Mouse (Mus musculus) spleen, embryonic (tissue): ENCODE results near the gene Mecom.

Experiments used
- CTCF ChIA-PET: fragments of 350-600 bp; sonication (Branson Sonifier 250); formaldehyde crosslinking; loops from one replicate; lab custom pipeline; 2022; lab: Charles Lee

Mecom gene

DNA sequence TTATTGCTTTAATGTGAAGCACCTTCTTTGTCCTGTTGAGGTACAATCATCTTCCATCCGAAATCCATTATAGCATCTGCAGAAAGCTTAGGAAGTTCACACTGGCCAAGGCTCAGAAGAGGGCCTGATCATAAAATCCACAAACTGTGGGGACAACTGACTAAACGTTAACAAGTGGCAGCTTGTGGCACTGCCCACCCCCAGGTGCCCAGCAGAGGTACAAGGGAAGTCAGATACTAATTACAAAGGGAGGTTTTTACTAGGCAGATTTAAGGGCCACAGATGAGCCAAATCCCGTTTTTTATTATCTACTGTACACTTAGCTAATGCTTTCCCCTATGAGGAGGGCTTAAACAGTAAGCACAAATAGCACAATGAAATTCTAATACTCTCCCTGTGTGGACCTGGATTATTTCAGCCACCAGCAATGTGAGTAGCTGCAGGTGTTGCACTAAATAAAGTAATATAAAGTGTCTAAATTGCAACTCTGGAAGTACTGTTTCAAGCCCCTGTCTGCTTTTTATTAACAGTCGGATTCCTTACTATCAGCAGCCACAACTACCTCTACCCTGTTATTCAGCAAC, 443.2 kb downstream of the Mecom start:
- CTCF ChIA-PET, result no interaction called here

DNA sequence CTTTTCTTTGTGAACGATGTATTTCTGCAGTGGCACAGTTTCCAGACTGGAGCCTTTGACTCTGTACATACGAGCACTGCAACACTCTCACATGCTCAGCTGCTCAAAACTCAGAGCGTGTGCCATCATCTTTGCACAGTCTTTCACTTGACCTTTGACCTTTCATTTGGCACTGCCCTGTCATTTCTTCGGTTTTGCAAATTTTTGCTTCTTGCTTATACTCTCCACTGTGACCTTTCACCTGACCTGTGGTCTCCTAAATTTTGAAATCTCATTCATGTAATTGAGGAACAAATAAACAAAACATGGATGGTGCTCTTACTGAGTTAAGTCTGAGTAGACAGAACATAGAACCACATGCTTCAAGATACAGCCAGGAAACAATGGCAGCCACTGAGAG, 446.7 kb downstream of the Mecom start:
- CTCF ChIA-PET, result no interaction called here

DNA sequence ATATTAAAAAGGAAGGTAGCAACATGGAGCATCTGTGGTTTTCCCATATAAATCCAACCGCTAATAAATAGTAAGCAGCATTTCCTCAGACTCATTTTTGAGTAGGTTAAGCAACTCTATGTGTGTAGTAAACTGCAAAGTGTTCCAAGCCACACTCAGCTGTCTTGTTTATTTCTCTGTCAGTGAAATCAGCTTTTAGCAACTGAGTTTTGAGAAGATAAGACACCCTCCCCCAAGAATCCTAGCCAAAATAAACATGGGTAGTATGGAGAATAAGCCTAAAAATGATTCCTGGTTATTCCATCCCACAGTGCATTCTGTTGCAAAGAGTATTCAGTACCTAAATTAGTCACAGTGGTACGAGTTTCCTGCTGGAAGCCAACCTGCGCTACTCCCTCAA, 450.1 kb downstream of the Mecom start:
- CTCF ChIA-PET, result no interaction called here

DNA sequence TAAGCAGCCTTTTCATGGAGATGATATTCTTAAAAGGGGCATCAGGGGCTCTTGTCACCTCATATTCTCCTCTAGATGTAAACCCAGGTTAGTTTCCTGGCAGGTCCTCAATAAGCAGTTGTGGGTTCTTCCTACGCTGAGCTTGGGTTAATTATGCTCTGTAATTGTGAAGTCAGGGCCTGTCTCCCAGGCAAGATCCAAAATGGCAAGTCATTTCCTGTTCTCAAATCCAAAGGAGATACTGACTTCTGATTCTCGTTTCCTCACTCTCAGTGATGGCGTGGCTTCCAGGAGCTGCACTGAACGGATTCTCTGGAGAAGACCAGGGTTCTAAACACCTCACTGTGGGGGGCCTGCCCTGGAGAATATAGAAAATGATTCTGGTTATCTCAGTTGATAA, 450.7 kb downstream of the Mecom start:
- CTCF ChIA-PET, result no interaction called here

DNA sequence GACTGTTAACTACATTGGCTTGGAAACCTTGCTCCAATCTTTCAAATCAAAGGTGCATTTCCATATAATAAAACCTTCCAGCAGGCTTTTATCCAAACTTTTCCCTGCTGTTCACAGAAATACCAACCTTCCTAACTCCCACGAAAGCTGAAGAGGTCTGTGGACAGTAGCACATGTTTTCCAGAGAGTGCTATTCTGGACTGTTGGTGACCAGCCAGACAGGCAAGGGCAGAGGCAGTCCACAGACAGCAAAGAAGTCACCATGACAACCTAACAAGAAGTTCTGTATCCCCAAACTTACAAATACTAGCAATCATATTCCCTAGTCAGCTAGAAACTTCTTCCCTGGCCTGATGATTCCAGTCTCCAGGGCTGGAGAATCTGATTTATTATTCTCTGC, 454.8 kb downstream of the Mecom start:
- CTCF ChIA-PET, result no interaction called here

DNA sequence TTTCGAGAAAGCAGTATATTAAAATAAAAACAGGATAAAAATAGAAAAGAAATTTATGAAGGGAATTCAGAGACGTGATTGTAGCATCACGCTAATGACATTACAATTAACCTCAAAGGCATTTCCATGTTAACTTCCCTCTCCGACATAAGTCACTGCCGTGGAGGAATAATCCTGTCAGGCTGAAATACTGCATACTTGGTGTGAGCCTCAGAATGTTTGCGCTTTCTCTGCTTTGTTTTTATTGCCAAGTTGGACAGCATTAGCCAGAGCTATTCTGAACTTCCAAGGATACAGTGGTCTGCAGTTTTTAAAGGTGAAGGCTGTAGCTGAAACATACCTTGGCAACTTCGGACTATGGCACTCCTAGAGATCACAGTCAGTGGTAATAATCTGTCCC, 455.3 kb downstream of the Mecom start:
- CTCF ChIA-PET, result no interaction called here

DNA sequence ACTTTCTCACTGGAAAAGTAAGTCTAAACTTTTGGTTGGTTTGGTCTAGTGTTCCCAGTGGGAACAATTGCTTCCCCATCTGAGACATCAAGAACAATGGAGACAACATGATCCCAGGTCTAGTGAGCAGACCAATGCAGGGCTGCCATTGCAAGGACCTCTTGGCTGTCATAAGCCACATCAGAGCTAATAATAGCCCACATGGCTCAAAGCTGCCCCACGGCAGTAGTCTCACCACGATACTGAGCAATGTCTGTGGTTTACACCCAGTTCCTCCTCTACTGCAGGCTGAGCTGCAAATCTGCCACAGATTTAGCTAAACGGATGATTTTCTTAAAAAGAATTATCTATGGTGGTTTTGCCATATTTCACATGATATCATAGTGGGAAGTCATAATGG, 455.9 kb downstream of the Mecom start:
- CTCF ChIA-PET, result no interaction called here

DNA sequence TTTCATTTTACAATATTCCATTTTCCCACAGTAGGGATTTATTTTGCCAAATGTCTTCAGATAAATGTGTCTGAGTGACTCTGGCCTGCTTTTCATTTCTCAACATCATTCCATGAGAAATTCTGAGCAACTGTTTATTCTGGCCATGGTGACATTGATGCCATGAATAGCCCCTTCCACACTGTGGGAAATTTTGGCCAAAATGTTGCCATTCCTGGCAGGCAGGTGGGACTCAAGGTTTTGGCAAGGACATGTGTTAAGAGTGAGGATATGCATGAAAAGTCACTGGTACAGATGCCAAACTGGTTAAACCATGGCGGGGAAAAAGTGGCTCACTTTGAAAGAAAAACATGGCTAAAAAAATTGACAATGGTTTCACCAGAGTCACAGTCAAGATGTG, 456.4 kb downstream of the Mecom start:
- CTCF ChIA-PET, result no interaction called here

DNA sequence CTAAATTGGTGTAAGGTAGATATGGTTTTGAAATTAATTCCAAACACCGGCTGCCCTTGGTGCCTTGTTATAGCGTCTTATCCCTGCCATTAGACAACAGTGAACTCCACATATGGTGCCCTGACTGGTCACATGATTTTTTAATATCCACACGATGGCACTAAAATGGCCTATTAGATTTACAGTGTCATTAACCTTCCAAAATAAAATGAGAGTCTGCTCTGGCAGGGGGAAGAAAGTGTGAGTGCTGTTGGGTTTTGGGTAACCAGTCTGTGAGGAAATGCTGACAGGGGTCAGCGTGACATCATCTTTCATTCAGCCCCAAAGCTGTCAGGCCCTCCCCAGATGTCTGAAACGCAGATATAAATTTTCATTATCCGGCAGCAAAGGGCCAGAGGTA, 461.7 kb downstream of the Mecom start:
- CTCF ChIA-PET, result no interaction called here

DNA sequence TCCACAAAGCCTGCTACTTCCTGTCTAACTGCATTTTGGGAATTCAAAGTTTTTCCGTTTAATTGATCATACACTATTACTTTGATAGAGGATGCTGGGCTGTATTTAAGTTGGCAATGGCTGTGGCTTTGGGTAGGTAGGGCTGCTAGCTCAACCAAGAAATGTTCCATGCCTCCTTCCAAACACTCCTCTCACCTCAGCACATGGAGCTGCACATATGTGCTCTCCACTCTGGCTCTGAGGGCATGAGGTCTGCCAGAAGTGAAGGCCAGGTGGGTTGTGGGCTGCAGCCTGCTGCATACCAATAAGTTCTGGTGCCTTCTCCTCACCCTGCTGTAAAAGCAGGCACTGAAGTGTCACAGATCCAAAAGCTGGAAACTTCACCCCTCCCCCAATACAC, 464.0 kb downstream of the Mecom start:
- CTCF ChIA-PET, result no interaction called here

DNA sequence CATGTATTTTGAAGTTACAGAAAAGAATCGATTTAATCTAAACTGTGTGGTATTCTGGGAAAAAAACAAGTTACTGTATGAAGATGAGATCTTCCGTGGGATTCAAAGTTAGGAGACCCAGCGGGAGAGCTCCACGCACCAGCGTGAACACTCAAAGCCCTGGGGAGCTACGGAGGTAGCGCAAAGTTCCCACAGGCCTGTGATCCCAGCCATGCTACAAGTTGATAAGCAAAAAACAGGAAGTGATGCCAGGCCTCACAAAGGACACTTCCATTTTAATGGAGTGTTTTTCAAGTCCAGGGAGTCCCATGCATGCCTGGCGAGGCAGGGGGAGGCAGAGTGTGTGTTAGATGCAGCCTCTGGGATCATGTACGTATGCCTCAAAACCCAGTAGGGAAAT, 464.5 kb downstream of the Mecom start:
- CTCF ChIA-PET, result no interaction called here

DNA sequence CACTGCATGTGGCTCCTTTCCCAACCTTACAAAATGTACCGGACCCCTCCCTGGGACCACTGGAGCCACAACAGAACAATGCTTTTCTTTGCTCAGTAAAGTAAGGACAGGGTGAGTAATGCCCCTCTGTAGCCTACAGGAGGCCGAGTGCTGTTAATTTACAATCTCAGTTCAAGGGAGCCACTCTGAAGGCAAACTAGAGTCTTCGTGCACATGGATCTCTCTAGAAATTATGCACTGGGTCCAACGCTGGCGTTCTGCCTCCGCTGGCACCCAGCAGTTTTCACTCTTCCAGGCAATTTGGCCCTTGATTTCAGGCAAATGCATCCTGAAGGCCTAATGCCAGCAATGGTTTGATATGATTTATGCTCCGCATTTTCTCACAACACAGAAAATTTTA, 467.0 kb downstream of the Mecom start:
- CTCF ChIA-PET, result no interaction called here

DNA sequence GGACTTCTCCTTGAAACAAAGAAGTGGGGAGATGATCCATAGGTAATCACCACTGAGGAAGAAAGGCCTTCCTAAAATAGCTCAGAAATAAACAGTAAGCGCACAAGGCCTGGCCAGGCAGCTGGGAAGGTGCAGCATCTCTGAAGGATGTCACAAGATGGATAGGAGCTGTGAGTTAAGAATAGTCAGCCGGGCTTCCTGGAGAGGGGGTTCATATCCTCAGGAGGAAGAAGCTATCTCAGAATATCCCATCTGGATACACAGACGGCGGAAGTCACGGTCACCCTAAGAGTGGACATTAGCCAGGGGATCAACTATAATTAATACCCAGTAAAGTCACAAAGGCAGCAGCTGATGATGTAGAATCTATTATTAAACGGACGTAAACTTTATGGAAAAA, 471.3 kb downstream of the Mecom start:
- CTCF ChIA-PET, result no interaction called here

DNA sequence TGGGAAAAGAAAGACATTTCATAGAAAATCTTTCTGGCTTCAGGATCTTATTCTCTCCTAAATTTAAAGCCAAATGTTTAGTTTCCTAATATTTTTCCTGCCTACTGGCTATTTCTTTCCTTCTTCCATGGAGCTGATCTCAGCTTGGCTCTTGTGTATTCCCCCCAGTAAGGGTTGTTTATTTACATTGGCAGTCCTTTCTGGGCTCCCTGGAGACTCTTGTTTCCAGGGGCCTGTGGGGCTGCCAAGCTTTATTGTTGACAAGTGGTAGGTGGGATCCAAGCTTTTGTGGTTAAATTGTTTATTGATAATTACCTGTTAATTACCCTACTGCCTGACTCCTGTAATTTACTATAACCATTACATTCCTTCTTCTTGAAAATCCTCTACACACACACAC, 476.5 kb downstream of the Mecom start:
- CTCF ChIA-PET, result no interaction called here

DNA sequence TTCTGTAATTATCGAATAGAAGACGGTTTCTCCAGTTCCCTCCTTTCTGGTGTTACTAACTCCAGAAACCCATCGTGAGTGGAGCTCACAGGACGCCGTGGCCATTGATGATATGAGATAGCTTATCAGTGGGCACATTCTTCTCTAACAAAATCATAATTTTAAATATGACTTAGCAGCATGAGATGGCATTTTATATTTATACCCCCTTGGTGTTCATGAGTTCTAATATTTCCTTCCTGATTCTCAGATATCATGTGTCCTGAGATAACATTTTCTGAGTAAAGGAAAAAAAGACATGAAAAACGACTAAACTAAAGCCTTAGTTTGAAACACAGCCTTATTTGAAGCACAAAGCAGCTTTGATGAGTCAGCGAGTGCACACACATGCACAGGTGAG, 481.3 kb downstream of the Mecom start:
- CTCF ChIA-PET, result no interaction called here

DNA sequence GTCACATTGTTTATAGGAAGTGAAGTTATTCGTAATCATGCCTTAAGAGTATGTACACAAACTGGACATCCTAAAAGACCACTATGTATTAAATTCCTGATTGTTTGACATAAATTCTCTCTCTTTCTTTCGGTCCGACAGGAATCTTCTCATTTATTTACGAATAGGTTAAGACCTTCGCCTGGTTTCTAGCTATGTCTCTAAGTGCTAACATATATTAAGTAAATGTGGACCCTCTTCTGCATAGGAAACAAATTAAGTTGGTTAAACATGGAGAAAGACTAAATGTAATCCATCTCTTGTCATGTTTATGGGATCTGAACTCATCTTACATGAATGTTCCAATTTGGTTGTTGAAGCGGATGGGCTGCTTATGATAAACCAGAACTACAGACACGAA, 487.8 kb downstream of the Mecom start:
- CTCF ChIA-PET, result no interaction called here

DNA sequence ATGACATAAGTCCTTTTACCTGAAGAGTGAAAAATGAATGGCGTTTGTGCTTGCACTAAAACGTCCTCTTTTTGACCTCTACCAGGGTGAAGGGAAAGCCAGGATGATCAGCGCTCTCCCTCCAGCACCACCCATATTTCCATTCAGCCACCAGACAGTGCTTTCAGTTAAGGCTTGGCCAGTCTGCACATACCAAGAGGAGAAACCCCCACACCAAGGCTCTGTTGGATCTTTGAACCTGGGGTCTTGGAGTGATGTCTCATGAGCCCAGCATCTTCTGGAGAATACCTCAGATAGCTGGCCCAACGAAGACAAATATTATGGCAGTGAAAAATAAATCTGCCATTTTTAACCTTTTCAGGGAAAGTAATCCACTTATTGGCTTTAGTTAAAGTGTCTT, 488.2 kb downstream of the Mecom start:
- CTCF ChIA-PET, result no interaction called here

DNA sequence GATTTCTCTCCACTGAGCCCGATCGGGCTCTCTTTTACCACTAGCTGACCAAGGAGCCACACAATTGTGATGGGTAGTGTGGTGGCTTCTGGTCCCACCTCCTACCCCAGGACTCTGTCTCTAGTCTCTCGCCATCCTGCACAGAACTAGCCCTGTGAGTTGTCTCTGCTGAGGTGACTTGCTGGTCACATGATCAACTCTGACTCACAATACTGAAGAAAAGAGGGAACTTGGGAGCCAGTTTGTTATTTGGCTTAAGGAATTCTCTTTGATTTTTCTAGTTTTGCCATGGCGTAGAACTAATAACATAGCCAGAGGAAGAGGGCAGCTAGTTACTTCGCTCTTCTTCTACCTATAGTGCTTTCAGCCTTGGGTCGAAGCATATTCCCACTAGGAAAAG, 496.5 kb downstream of the Mecom start:
- CTCF ChIA-PET, result no interaction called here

DNA sequence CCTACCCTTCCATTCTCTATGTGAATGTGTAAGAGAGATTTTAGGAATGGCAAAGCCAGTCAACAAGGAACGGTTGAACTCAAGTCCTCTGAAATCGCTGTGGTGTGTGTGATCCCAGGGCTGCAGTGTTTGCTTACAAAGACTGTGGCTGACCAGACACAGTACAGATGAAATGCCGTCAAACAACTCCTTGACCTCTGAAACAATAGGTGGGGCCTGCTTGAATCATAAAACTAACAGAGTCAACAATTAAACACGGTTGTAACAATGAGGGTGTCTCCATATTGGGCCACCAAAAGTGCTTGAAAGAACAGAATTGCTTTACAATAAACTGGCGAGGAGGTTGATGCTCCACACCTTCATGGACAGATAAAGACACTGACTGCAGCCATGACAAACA, 497.0 kb downstream of the Mecom start:
- CTCF ChIA-PET, result no interaction called here

DNA sequence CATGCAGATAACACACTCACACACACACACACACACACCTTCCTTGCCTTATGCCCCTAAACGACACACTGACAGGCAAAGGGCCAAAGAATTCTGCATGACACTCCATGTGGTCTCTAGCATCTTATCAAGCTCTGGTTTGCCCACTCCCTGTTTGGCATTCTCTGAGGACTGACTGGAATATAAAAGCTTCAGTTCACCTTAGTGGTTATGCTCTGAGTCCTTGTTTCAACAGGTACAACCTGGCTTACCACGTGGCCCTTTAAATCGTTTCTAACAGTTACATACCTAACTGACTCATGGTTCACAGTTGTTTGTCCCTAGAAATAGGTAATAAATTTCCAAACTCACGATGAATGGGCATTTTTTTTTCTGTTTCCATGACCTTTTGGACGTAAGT, 499.0 kb downstream of the Mecom start:
- CTCF ChIA-PET, result no interaction called here

DNA sequence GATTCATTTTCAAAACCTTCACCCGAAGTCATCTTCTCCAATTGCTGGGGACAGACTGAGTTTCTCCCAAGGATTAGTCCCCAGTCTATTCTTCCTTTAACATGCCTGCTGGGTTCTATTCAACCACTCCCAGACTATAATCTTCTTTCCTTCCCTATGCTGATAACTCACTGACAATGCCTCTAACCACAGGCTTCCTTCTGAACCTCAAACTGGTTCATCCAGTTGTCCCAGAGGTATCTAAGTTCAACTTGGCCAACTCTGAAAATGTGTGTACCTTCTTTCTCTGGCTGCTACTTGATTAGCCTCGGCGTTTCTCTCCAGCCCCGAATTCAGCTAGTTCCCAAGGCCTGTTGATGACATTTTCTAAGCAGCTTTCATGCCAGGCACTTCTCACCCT, 499.7 kb downstream of the Mecom start:
- CTCF ChIA-PET, result no interaction called here

DNA sequence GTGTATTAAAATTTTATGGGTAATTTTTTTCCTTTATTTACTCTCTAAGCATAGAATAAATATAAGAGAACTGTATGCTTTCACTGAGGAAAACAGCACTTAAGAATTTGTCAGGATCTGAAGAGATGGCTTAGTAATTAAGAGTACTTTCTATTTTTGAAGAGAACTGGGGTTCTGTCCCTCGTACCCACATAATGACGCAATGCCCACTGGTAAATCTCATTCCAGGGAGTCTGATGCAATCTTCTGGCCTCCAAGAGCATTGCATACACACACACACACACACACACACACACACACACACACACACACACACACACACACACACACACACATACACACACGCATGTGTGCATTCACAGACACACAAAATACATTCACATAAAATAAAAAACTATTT, 504.3 kb downstream of the Mecom start:
- CTCF ChIA-PET, result no interaction called here

DNA sequence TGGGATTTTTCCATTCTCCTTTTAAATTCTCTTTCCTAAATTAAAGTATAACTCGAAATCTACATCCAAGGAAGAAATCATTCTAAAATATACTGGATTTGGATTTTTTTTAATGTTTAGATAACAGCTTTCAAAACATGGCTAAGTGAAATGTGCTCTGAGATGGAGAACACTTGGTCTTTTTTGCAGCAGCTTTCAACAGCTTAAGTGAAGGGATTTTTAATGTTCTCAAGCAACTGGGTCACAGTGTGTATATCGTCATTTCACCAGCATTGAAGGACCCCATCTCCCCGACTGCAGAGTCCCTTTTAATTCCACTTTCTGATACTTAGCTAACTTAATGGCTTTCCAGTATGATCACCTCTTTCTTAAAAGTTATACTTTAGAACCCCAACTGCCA, 509.3 kb downstream of the Mecom start:
- CTCF ChIA-PET, result no interaction called here

DNA sequence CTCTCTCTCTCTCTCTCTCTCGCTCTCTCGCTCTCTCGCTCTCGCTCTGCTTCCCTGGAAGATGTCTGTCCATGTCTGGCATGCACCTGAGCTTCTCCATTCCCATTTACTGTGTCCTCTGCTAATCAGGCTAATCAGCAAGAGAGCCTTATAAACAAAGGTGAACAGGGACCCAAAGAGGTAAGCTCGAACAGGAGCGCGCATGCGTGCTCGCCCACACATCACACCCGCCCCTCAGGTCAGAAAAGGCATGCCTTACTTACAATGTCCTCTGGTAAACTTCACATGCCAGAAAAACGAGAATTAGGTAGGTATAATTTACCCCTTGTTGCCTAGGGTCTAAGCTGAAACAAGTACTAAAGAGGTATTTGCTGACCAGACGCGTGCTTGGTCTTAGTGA, 527.8 kb downstream of the Mecom start:
- CTCF ChIA-PET, result no interaction called here

DNA sequence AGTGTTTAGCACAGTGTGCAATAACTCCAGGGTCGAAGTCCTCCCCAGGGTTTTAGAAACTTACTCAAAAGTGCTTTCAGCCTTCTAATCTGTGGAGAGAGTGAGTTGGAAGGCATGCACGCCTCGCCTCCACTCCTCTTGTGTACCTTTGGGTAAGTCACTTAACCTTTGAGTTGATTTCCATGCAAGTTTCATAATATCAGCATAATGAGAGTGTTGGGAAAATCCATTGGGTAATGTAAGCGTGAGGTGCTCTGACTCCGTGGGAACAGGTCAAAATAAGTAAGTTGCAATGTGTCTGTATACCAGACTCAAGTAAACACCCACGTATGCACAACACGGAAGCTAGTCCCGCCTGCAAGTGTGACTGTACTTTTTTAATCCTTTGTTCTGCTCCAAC, 528.4 kb downstream of the Mecom start:
- CTCF ChIA-PET, result no interaction called here
